Mouse (Mus musculus): ENCODE results near the gene Pus7l. TPM values are rescaled to one million over a fixed set of nuclear protein-coding genes. Genes with fewer than 3 reads are reported as not detected.

The Pus7l gene
- 4.0 TPM for polyA plus RNA-seq (2012; fragmentation: generic; extraction: Trizol)

- peak within 1 kb of the TSS; percentile 22 for H3ac ChIP-seq (ENCODE audit: control insufficient read depth, insufficient read length)
- no peaks in the 10 kb centered on the region for H3K36me3 ChIP-seq (ENCODE audit: control insufficient read depth, insufficient read depth)
- no peaks in the 10 kb centered on the region for H3K27me3 ChIP-seq (ENCODE audit: control insufficient read depth, insufficient read depth, insufficient read length)
- peak within 1 kb of the TSS; percentile 84 for H3K4me2 ChIP-seq (ENCODE audit: low read depth)
- H3K79me2 ChIP-seq (ENCODE audit: control insufficient read depth, insufficient read depth), result no peaks in the 10 kb centered on the region
- TF ChIP-seq TCF3 (IDR thresholded peaks at IDR 0.05; ENCODE audit: insufficient read length, low read depth), result no peak
- TF ChIP-seq POLR2AphosphoS2 (IDR thresholded peaks at IDR 0.05; ENCODE audit: insufficient read length, low read depth), result peak; percentile 66
- no peak for TF ChIP-seq CEBPB (IDR thresholded peaks at IDR 0.05; ENCODE audit: insufficient read depth, poor library complexity, severe bottlenecking)
- TF ChIP-seq MAX (IDR thresholded peaks at IDR 0.05; ENCODE audit: low read depth), result no peak
- TF ChIP-seq E2F4 (IDR thresholded peaks at IDR 0.05; ENCODE audit: insufficient read depth), result no peak
- TF ChIP-seq REST (IDR thresholded peaks at IDR 0.05; ENCODE audit: insufficient read depth, insufficient read length), result no peak
- TF ChIP-seq TCF12 (IDR thresholded peaks at IDR 0.05; ENCODE audit: insufficient read depth, poor library complexity, severe bottlenecking), result no peak
- TF ChIP-seq USF1 (IDR thresholded peaks at IDR 0.05; ENCODE audit: low read depth), result no peak
- peak; percentile 84 for TF ChIP-seq POLR2A (IDR thresholded peaks at IDR 0.05; ENCODE audit: insufficient read length, low read depth)
- TF ChIP-seq SRF (IDR thresholded peaks at IDR 0.05; ENCODE audit: control insufficient read depth, insufficient read length, low read depth), result no peak
- no peak for TF ChIP-seq MYOD1 (IDR thresholded peaks at IDR 0.05; ENCODE audit: control insufficient read depth in 1 of 3, insufficient read length in 2 of 3, low read depth in 2 of 3)
- no peak for TF ChIP-seq MYOG (IDR thresholded peaks at IDR 0.05; ENCODE audit: control insufficient read depth in 1 of 3, insufficient read depth in 1 of 3, insufficient read length in 2 of 3, low read depth in 2 of 3)
- peak within 1 kb of the TSS; percentile 73 for H3K4me3 ChIP-seq
Observed at GRCm38 (mm10) chr15:94543409-94544051, at the start of gene Pus7l, which contains the start of gene Irak4. Gene Pus7l (minus strand): TSS chr15:94543547. Gene Irak4 (plus strand): TSS chr15:94543643.

GRCm38 (mm10) chr15:94591356-94591755 lies 48.0 kb upstream of the Pus7l start:
- H3ac ChIP-seq (ENCODE audit: control insufficient read depth, insufficient read length), result no peak overlapping the region
- no peak overlapping the region for H3K4me3 ChIP-seq
- peaks cover 30% of the 10 kb centered on the region for H3K79me2 ChIP-seq (ENCODE audit: control insufficient read depth, insufficient read depth)
- peaks cover 4% of the 10 kb centered on the region for H3K36me3 ChIP-seq (ENCODE audit: control insufficient read depth, insufficient read depth)
- H3K27me3 ChIP-seq (ENCODE audit: control insufficient read depth, insufficient read depth, insufficient read length), result no peaks in the 10 kb centered on the region
- TF ChIP-seq E2F4 (IDR thresholded peaks at IDR 0.05; ENCODE audit: insufficient read depth) (no peak), MAX (IDR thresholded peaks at IDR 0.05; ENCODE audit: low read depth) (no peak), TCF3 (IDR thresholded peaks at IDR 0.05; ENCODE audit: insufficient read length, low read depth) (no peak), CEBPB (IDR thresholded peaks at IDR 0.05; ENCODE audit: insufficient read depth, poor library complexity, severe bottlenecking) (no peak), REST (IDR thresholded peaks at IDR 0.05; ENCODE audit: insufficient read depth, insufficient read length) (no peak), MYOD1 (IDR thresholded peaks at IDR 0.05; ENCODE audit: control insufficient read depth in 1 of 3, insufficient read length in 2 of 3, low read depth in 2 of 3) (no peak), MYOG (IDR thresholded peaks at IDR 0.05; ENCODE audit: control insufficient read depth in 1 of 3, insufficient read depth in 1 of 3, insufficient read length in 2 of 3, low read depth in 2 of 3) (no peak), SRF (IDR thresholded peaks at IDR 0.05; ENCODE audit: control insufficient read depth, insufficient read length, low read depth) (no peak), USF1 (IDR thresholded peaks at IDR 0.05; ENCODE audit: low read depth) (no peak), POLR2AphosphoS2 (IDR thresholded peaks at IDR 0.05; ENCODE audit: insufficient read length, low read depth) (no peak), POLR2A (IDR thresholded peaks at IDR 0.05; ENCODE audit: insufficient read length, low read depth) (no peak), TCF12 (IDR thresholded peaks at IDR 0.05; ENCODE audit: insufficient read depth, poor library complexity, severe bottlenecking) (no peak)
- no peak overlapping the region for H3K4me2 ChIP-seq (ENCODE audit: low read depth)

- H3K36me3 ChIP-seq (ENCODE audit: control insufficient read depth, insufficient read depth), result peaks cover 16% of the 10 kb centered on the region
- H3K4me3 ChIP-seq, result peak overlapping the region; percentile 53
- TF ChIP-seq E2F4 (IDR thresholded peaks at IDR 0.05; ENCODE audit: insufficient read depth) (no peak), TCF3 (IDR thresholded peaks at IDR 0.05; ENCODE audit: insufficient read length, low read depth) (no peak), MYOG (IDR thresholded peaks at IDR 0.05; ENCODE audit: control insufficient read depth in 1 of 3, insufficient read depth in 1 of 3, insufficient read length in 2 of 3, low read depth in 2 of 3) (no peak), CEBPB (IDR thresholded peaks at IDR 0.05; ENCODE audit: insufficient read depth, poor library complexity, severe bottlenecking) (no peak), SRF (IDR thresholded peaks at IDR 0.05; ENCODE audit: control insufficient read depth, insufficient read length, low read depth) (no peak), REST (IDR thresholded peaks at IDR 0.05; ENCODE audit: insufficient read depth, insufficient read length) (no peak), USF1 (IDR thresholded peaks at IDR 0.05; ENCODE audit: low read depth) (no peak), TCF12 (IDR thresholded peaks at IDR 0.05; ENCODE audit: insufficient read depth, poor library complexity, severe bottlenecking) (no peak), POLR2AphosphoS2 (IDR thresholded peaks at IDR 0.05; ENCODE audit: insufficient read length, low read depth) (no peak), MYOD1 (IDR thresholded peaks at IDR 0.05; ENCODE audit: control insufficient read depth in 1 of 3, insufficient read length in 2 of 3, low read depth in 2 of 3) (no peak), MAX (IDR thresholded peaks at IDR 0.05; ENCODE audit: low read depth) (no peak), POLR2A (IDR thresholded peaks at IDR 0.05; ENCODE audit: insufficient read length, low read depth) (no peak)
- peak overlapping the region; percentile 83 for H3ac ChIP-seq (ENCODE audit: control insufficient read depth, insufficient read length)
- H3K79me2 ChIP-seq (ENCODE audit: control insufficient read depth, insufficient read depth), result peaks cover 36% of the 10 kb centered on the region
- H3K4me2 ChIP-seq (ENCODE audit: low read depth), result peak overlapping the region; percentile 66
- H3K27me3 ChIP-seq (ENCODE audit: control insufficient read depth, insufficient read depth, insufficient read length), result no peaks in the 10 kb centered on the region
Observed at GRCm38 (mm10) chr15:94590083-94590482, 46.7 kb upstream of the Pus7l start.

DNA sequence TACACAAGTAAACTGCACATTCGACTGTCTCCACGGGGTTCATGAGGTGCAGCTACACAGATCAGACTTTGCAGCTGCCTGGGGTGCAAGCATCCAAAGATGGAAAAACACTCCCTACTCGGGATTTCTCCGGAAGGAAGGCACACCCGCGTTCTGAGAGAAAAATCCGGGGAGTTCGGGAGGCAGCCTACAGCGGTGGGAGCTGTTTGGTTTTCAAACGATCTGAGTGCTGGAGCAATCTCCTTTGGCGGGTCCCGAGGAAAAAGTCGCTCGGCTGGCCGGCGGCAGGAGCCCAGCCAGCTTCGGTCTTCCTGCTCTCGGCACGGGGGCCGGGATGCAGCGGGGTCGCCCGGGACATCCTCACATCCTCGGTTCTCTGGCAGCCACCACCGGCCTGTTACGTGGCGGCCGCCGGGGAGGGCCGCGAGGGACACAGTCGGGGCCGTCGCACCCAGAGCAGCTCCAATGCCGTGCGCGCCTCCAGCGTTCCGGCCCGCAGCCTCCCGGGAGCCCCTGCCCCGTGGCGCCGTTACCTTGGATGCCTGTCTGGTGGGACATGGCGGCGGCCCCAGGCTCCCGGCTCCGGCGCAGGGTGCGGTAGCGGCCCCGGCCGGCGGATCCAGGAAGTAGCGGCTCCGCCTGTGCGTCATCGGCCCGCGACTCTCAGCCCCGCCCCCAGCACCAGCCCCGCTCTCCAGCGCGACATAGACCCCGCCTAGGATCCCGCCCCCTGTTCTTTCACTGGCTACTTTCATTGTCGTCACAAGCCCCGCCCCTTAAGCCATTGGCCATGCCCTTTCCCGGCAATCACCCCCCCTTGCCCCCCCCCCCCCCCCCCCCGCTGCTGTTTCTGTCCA lies 46.1 kb upstream of the Pus7l start, which contains the start of gene Twf1:
TSS of gene Twf1 (minus strand) at position 671 of the 857 bp plus-strand sequence.
- no peaks in the 10 kb centered on the region for H3K27me3 ChIP-seq (ENCODE audit: control insufficient read depth, insufficient read depth, insufficient read length)
- peaks cover 36% of the 10 kb centered on the region for H3K79me2 ChIP-seq (ENCODE audit: control insufficient read depth, insufficient read depth)
- H3K36me3 ChIP-seq (ENCODE audit: control insufficient read depth, insufficient read depth), result peaks cover 21% of the 10 kb centered on the region
- H3ac ChIP-seq (ENCODE audit: control insufficient read depth, insufficient read length), result peak within 1 kb of the TSS; percentile 83
- H3K4me3 ChIP-seq, result peak within 1 kb of the TSS; percentile 53
- peak within 1 kb of the TSS; percentile 83 for H3K4me2 ChIP-seq (ENCODE audit: low read depth)
- peak; percentile 92 for TF ChIP-seq POLR2A (IDR thresholded peaks at IDR 0.05; ENCODE audit: insufficient read length, low read depth)
- peak; percentile 93 for TF ChIP-seq POLR2AphosphoS2 (IDR thresholded peaks at IDR 0.05; ENCODE audit: insufficient read length, low read depth)
- no peak for TF ChIP-seq REST (IDR thresholded peaks at IDR 0.05; ENCODE audit: insufficient read depth, insufficient read length)
- peak; percentile 81 for TF ChIP-seq SRF (IDR thresholded peaks at IDR 0.05; ENCODE audit: control insufficient read depth, insufficient read length, low read depth)
- no peak for TF ChIP-seq CEBPB (IDR thresholded peaks at IDR 0.05; ENCODE audit: insufficient read depth, poor library complexity, severe bottlenecking)
